Mouse (Mus musculus) right cerebral cortex, adult 2 months (tissue): ENCODE data around the gene Mmp24.
A peak's percentile ranks its signal among the peaks of the same experiment; 100 is the strongest.

Experiments used
- DNase-seq, 2 experiments: peaks; one replicate each; pipeline ENCODE4 v3.0.0; 2021 to 2022; ENCODE audit warnings: low spot score in 2 of 2

The Mmp24 gene

DNA sequence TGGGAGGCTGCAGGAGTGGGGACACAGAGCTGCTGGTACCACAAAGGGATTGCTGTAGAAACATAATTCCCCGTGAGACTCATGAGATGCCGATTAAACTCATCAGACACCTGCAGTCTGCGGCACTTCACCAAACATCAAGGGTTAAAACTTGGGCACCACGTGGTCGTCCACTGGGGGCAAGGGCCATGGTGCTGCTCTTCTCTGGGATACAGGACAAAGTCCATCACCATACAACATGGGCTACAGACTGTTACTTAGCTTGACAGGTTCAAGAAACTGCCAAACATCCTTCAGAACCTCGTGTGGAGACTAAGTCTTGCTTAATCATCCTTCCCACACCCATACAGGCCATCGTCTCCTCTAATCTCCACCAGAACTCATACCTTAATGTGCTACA, 85.0 kb downstream of the Mmp24 start:
- DNase-seq, result no peak

GRCm38 (mm10) chr2:155861581-155861980, 86.4 kb downstream of the Mmp24 start:
- DNase-seq, result no peak

- DNase-seq, result peak in 1 of 2 experiments; percentile 15
Measured at GRCm38 (mm10) chr2:155862573-155863300, 87.6 kb downstream of the Mmp24 start.

GRCm38 (mm10) chr2:155863301-155863867, 88.2 kb downstream of the Mmp24 start:
- no peak for DNase-seq
